Mouse (Mus musculus) cerebellum, adult 9-11 months (tissue): ENCODE measurements around the gene Gm3317.
"Not testable (repeated sequence)": the region's sequence is repeated elsewhere in the genome, so short reads cannot be mapped to it uniquely, and the experiment has no call there.

Source experiments
- DNase-seq: peaks from one replicate; pipeline ENCODE4 v3.0.0; 2022

Gm3317 gene

GRCm38 (mm10) chr14:5164235-5164634, at the start of gene Gm3317:
Gm3317 (plus strand) TSS chr14:5164535.
- DNase-seq: not testable (repeated sequence)

DNA sequence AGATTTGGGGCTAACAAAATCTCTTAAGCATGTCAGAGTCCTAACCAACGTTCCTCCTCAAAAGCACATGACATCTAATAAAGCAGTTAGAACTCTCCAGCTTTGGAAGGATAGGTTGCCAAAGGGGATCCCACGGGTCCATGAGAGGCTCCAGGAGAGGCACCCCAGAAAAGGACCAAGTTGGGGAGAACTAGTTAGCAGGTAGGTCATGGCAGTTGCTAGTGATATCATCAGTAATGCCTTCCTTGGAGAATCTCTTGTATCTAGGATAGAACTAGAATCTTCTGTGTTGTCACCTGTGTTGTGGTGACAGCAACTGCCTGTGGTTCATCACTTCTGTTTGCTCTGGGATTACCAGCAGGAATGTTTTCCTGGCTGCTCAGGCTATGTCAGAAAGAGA, 33.1 kb upstream of the Gm3317 start, which contains the start of gene Gm8279:
TSS of gene Gm8279 (plus strand) at position 301 of the 400 bp plus-strand sequence.
- not testable (repeated sequence) for DNase-seq

GRCm38 (mm10) chr14:5185493-5185892, 21.2 kb downstream of the Gm3317 start, which contains the start of gene Gm8271:
Gm8271 (plus strand) TSS chr14:5185793.
- DNase-seq: not testable (repeated sequence)
